Mouse (Mus musculus): ENCODE results near the gene Haghl.
A peak's percentile ranks its signal among the peaks of the same experiment; 100 is the strongest.

- peak; percentile 18; the same call in 1 of the 2 replicates for TF ChIP-seq CTCF (IDR thresholded peaks at IDR 0.05; ENCODE audit: low read depth)
- TF ChIP-seq EP300 (IDR thresholded peaks at IDR 0.05; ENCODE audit: low read depth): no peak
Measured at GRCm38 (mm10) chr17:25791320-25791842, 5.9 kb upstream of the Haghl start.

All from liver, embryonic 14.5 days (tissue).